Mouse (Mus musculus) gastrocnemius, postnatal 36 days (tissue): ENCODE results near the gene Selenow. TPM values are rescaled to one million over a fixed set of nuclear protein-coding genes. Genes with fewer than 3 reads are reported as not detected.
"Not testable (repeated sequence)": the region's sequence is repeated elsewhere in the genome, so short reads cannot be mapped to it uniquely, and the experiment has no call there.

ENCODE experiments used
- DNase-seq, 2 experiments: peaks; one replicate each; pipeline ENCODE4 v3.0.0; 2022
- intact Hi-C: fragments of 180-260 bp; cut with DNase I; formaldehyde crosslinking; loops from one replicate; pipeline ENCODE4 v1.15.1; 2025
- total RNA-seq, 2 experiments: library from RNA; stranded (reverse); gene quantifications; 2 replicates each; pipeline ENCODE4 v1.2.3; 2021

Gene Selenow
- total RNA-seq, 2 experiments from 2014 or later: 1,487 to 1,586 TPM

DNA sequence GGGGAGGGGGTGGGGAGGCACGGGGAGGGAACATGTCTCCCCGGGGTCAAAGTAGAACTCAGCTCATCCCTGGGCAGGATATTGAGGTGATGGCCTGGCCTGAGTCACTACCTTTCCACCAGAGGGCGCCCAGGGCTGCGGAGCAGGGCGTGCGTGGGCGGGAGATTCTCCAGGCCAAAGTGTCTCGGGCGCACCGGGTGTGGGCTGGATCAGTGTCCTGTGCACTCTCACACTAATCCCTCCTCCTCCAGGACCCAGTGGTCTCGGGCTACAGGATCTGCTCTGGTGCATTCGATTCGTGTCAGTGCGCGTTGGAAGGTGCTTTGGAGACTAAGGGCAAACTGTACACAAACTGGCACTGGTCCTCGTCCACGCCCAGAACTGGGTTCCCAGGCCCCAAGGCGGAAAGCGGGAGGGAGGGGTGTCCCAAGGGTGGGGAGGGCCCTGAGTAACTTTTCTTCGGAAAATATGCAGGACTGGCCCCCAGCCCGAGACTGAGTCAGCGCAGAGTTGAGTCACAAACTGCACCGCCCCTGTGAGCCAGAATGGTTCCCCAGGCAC lies 26.3 kb upstream of the Selenow start:
- peak; percentile 92 to 96 for DNase-seq
- intact Hi-C loops: loop anchor here (1.0 kb wide), 1 partner anchor 19 kb away; the partner anchor contains the start of gene Ehd2

DNA sequence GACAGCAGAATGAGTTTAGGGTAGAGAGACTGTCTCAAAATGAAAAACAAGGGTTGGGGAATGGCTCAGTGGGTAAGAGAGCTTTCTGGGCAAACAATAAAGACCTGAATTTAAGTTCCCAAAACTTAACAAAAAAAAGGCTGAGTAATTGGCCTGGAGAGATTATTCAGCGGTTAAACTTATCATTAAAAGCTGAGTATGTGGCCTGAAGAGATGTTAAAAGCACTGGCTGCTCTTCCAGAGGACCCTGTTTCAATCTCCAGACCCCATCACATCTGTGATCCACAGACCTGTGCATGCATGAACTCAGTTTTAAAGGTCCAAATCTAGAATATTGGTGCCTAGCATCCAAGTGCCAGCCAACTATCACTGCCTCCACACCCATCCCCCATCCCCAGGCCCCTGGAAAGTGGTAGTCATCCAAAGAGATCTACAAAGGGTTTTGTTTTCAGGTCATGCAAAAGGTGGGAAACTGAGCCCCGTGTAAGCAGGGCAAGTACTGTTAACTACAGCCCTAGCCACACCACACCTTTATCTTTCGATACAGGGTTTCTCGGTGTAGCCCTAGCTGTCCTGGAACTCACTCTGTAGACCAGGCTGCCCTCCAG lies 25.6 kb upstream of the Selenow start:
- intact Hi-C loops: loop anchor here (1.0 kb wide), 1 partner anchor 20 kb away; the partner anchor contains the start of gene Ehd2
- DNase-seq: no peak

DNA sequence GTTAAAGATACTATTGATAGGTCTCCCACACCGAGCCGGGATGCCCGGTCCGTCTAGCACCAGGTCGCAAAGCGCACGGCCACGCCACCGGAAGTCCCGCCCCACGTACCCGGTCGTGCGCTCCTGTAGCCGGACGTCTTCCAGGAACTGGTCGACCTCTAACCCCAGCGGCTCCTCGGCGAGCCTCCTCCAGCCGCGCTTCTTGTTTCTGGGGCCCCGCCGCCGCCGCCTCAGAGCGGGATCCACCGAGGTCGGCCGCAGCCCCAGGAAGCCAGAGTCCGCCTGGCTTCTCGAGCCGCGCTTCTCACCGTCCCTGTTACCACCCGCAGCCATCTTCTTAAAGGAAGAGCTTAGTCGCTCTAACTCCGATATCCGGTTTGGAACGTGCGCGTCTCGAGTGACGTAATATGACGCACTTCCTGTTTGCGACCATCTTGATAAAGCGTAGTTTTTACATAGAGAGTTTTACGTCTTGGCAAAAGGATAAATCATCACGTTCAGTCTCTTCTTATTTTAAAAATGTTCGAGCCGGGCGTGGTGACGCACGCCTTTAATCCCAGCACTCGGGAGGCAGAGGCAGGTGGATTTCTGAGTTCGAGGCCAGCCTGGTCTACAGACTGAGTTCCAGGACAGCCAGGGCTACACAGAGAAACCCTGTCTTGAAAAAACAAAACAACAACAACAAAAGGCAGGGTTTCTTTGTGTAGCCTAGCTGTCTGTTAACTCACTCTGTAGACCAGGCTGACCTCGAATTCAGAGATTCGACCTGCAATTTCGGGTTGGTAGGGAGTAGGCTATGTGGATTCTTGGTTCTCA lies 23.7 kb upstream of the Selenow start, which contains the start of gene Nop53:
Nop53 (minus strand) TSS at position 354 of the 816 bp plus-strand sequence.
- intact Hi-C loops: no loop called here
- peak; percentile 85 to 93 for DNase-seq

DNA sequence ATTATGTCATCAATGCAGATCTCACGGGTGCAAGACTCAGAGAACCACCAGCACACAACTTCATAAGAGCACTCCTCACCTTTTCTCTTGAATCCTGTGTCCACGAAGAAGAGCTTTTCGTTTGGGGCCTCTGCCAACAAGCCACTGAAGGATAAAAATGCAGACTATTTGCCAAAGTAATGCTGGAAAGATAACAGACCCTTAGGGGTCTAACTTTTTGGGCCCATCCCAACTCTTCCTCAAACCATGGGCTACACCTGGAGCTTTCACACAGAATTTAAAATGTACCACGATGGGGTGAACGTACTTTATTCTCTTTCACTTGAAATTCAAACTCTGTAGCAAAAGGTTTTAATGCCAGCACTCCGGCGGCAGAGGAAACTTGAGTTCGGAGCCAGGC lies 23.0 kb upstream of the Selenow start:
- intact Hi-C loops: no loop called here
- DNase-seq: no peak

DNA sequence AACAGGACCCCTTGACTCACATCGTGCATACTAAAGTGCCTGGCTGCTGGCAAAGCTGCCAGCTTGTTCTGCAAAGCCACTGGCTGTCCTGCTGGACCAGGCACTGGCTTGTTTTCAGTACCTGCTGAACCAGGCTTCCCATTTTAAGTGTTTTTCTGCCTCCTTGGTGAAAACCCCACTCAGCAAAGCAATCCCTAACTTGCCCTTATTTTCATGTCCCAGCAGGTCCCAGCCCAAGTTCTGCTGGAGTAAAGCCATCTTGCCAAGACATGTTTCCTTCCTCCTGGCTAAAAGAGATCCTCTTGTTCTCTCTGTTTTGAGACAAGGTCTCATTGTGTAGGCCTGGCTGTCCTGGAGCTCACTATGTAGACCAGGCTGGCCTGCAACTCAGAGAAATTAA lies 22.1 kb upstream of the Selenow start:
- intact Hi-C loops: no loop called here

DNA sequence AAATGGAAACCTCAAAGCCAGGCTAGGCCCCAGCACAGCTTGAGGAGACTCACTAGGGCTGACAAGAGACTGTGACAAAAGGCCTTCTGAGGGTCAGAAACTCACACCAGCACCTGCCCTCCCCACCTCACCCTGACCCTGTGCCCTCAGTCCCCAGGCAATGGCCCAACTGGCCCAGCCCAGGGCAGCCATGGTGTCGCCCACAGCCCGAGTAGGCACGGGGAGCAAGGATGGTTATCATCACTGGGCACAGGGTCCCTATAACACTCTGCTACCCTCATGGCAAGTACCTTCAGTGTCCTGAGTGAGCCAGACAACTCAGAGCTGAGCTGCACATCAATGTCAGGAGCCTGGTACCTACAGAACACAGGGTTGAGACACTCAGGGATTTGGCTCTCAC lies 16.4 kb upstream of the Selenow start:
- no peak for DNase-seq
- intact Hi-C loops: no loop called here

More for the DNA sequence above, 22.1 kb upstream of the Selenow start:
- no peak for DNase-seq

DNA sequence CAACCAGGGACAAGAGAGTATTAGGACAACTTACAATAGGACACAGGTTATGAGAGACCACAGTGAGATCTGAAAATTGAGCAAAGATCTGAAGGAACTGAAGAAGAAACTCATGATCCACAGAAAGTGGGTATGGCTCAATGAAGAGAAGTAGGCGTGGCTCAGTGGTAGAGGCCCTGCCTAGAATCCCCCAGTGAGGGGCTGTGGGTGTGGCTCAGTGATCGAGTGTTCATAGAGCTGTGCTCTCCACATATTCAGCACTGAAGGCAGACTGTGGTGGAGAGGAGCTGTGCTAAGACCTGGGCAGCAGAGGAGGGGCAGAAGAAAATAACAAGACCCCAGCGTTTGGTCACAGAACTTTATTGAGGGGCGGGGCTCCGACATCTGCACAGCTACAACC lies 15.3 kb upstream of the Selenow start:
- intact Hi-C loops: no loop called here
- no peak for DNase-seq

DNA sequence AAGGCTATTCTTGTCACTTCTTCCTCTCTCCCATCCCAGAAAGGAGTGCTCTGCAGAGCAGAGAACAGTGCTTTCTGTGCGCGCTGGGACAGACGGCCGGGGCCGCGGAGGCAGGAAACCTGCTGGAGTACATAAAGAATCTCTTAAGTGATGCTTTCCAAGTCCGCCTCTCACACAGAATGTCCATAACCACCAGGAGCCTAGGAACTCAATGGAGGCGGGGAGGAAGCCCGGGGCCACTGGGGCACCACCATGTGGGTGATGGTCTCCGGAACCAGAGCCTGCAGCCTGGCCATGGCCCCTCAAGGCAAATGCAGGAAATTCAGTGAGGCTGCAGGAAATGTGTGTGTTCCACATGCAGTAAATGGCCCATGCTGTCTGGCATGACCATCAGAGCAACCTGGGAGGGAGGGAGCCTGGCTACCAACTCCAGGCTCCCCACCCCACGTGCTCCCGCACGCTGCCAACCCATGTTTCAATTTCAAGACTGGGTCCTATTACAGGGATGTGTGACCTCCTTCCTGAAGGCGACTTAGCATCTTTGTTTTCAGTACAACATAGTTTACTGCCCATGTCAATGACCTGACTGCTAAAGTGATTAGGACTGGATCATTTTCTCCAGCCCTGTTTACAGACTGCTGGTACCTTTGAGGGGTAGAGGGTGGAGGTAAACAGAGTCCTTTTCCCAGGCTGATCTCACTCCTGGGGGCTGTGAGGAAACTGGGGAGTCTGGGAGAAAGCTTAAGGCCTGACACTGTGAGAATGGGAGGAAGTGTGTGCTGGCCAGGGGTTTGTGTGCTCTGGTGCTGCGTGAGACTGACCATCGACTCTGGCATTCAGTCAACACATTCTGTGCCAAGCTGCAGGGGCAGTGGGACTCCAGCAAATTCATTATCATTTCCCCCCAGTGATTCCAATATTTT lies 11.5 kb upstream of the Selenow start:
- peak in 1 of 2 experiments; percentile 39 for DNase-seq
- intact Hi-C loops: no loop called here

DNA sequence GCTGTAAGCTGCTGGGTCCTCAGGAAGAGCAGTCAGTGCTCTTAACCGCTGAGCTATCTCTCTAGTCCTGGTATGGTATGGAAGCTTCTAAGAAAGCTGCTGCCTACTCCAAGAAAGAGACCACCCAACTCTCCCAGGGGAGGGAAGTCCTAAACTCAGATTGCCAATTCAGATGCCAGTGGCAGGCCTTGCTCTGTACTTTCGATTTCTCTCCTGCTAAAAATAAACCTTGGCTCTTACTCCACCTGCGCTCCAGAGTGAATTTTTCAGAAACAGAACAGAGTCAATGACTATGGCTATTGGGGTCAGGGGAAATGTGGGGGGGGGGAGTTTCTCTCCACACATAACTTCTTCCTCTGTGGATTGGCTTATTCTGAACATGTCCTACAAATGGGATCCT lies 9.4 kb upstream of the Selenow start:
- DNase-seq: no peak
- intact Hi-C loops: loop anchor here (2.0 kb wide), 1 partner anchor 35 kb away; the partner anchor contains the start of gene Ehd2

DNA sequence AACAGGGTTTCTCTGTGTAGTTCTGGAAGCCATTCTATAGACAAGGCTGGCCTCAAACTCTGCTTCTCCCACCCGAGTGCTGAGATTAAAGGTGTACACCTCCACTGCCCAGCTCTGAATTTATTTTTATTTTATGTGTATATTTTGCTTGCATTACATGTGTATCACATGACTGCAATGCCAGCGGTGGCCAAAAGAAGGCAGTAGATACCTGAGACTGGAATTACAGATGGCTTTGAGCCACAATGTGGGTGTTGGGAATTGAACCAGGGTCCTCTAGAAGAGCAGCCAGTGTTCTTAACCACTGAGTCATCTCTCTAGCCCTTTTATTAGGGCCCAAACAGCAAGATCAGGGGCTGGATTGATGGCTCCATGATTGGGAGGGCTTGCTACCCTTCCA lies 8.3 kb upstream of the Selenow start:
- DNase-seq: no peak
- intact Hi-C loops: loop anchor here (2.0 kb wide), 1 partner anchor 36 kb away; the partner anchor contains the start of gene Ehd2

DNA sequence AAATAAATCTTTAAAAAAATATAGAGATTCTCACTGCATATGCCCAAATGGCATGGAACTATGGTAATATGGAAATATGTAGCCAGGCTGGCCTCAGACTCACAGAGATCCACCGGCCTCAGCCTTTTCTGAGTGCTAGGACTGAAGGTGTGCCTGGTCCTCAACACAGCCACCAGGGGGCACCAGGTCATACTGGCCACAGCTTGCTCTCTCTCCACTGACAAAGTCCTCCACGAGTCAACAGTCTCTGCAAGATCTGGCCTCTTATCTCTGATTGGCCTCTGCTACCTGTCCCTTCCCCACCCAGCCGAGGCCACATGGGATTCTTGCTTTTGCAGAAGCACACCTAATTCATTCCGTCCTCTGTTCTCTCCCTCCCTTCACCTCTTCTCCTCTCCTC lies 7.7 kb upstream of the Selenow start:
- intact Hi-C loops: loop anchor here (2.0 kb wide), 1 partner anchor 37 kb away; the partner anchor contains the start of gene Ehd2
- peak; percentile 62 to 69 for DNase-seq

DNA sequence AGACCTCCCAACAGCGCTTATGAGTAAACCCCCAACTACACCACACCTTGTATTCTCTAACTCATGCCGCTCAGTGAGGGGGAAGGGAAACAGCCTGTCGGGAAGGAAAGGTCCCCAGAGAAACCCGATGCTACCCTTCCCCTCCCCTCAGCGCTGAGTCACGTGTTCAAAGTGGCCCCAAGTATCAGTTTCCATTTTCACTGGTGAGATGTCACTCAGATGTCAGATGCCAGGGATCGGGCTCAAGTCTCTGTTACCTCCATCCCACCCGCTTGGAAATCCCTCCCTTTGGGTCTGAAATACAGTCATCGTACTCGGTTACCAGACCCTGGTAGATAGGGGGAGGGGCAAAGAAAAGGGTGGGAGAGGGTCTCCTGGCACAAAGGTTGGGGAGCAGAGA lies 406 bp downstream of the Selenow start:
- intact Hi-C loops: no loop called here
- DNase-seq: peak in 1 of 2 experiments; percentile 48

DNA sequence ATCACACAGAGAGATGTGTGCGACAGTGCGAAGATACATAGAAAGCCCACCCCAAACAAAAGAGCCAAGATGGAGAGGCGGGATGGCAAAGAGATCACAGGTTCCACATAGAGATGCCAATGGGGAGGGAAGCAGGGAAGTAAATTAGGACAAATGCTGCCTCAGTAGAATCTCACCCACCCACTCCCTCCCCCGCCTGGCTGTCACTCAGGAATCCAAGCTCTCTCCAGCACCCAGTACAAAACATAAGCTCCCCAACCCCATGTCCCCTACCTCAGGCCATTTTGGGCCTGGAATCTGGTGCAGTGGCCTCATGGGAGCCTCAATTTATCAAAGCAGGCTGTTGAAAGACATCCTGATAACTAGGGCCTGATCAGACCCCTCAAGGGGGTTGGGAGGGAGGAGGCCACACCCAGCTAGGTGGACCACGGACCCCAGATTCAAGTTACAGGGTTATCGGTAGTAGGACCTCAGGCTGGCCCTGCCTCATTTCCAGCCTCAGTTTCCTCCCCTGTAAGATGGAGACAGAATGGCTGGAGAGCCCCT lies 1.5 kb downstream of the Selenow start:
- no peak for DNase-seq
- intact Hi-C loops: no loop called here

DNA sequence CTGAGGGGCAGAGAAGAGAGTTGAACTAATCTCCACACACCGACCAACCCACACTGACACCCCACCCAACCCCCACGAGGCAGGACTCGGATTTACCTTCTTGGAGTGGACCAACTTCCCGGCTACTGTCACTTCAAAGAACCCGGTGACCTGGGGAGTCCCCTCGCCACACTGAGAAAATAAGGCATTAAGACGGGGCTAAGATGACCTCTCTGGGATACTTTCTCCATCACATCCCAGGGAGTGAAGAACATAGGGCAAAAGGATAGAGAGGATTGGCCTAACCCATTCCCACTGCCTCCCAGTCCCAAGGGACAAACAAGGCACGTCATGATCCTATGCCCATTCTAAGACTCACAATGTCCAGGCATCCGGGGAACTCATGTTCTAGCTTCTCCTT lies 2.3 kb downstream of the Selenow start:
- no peak for DNase-seq
- intact Hi-C loops: no loop called here

DNA sequence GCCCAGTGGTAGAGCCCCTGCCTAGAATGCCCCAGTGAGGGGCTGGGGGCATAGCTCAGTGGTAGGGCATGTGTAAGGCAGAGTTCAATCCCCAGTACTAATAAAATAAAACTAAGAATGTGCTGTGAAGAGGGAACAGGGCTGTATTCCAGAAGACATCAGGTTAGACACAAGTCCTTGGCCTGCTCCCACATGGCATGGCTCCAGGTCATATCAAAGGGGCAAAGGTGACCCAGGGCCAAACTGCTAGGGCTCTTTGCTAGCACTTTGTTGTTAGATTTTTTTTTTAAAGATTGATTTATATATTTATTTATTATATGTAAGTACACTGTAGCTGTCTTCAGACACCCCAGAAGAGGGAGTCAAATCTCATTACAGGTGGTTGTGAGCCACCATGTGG lies 3.8 kb downstream of the Selenow start:
- DNase-seq: no peak
- intact Hi-C loops: no loop called here

DNA sequence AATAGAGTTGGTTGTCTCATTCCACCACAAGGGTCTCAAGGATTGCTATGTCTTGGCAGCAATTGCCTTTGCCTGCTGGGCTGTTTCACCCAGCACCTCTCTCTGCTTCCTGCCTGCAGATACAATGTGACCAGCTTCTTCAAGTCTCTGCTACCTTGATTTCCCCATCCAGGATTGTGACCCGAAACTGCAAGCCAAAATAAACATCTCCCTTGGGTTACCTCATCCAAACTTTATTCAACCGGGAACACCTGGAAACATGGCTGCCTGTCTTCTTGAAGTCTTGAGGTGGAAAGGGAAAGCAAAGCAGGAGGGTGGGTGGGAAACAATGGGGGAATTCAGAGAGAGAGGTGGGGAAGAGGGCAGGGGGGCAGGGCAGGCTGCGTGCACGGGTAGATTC lies 5.2 kb downstream of the Selenow start:
- intact Hi-C loops: no loop called here
- no peak for DNase-seq

DNA sequence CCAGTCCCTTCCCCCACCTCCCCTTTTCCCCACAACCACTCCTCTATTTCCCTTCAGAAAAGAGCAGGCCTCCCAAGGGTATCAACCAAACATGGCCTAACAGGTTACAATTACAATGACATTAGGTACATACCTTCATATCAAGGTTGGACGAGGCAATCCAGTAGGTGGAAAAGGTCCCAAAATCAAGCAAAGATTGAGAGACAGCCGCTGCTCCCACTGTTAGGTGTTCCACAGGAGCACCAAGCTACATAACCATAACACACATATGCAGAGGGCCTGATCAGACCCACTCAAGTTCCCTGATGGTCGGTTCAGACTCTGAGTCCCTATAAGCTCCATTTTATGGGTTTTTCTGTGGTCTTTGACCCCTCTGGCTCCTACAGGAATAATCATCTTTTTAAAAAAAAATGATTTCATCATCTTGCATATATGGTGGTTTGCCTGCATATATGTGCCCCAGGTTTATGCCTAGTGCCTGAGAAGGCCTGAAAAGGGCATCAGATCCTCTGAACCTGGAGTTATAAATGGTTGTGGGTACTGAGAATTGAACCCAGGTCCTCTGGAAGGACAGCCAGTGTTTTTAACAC lies 6.0 kb downstream of the Selenow start:
- no peak for DNase-seq
- intact Hi-C loops: no loop called here

DNA sequence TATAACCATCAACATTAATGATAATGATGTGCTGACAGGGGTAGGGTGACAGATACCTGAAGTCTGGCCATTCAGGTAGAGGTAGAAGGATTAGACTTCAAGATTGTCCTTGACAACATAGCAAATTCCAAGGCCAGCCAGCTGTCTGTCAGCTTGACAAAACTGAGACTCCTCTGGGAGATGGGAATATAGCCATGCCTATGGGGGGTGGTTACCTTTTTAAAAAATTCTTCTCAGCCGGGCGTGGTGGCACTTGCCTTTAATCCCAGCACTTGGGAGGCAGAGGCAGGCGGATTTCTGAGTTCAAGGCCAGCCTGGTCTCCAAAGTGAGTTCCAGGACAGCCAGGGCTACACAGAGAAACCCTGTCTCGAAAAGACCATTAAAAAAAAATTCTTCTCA lies 6.5 kb downstream of the Selenow start:
- DNase-seq, intact Hi-C loops: not testable (repeated sequence)

DNA sequence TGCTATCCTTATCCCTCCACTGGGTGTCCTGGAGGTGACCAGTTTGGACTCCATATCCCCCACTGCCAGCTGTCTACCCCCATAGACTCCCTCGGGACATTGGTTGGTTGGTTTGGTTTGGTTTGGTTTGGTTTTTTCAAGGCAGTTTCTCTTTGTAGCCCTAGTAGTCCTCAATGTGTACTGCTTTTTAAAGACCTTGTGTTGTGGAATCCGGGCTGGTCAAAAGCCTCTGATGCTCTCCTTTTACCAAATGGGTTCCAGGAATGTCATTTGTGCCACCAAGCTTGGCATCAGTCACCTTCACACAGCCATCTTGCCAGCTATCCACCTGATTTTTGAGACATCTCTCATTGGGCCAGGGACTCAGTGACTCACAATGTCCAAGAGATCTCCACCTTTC lies 7.5 kb downstream of the Selenow start:
- intact Hi-C loops: no loop called here
- DNase-seq: no peak

DNA sequence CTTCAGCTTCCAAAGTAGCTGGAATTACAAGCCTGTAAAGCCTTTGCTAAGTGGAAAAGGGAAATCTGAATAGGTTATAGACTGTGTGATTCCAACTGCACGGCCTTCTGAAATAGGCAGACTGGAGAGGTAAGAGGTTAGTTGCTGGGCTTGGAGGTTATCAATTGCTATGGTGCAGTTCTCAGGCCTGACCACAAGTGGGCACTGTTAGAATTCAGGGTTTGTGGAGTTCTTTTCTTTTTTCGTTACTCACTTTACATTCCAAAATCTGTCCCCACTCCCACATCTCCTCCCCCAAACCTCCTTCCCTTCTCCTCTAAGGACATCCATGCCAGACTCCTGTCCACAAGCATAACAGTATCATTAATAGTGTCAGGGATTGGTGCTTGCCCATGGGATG lies 8.0 kb downstream of the Selenow start:
- intact Hi-C loops: no loop called here

More for the DNA sequence above, 8.0 kb downstream of the Selenow start:
- DNase-seq: no peak
